Mouse (Mus musculus) right cerebral cortex, adult 2 months (tissue): ENCODE measurements around the gene Snx4.
A peak's percentile ranks its signal among the peaks of the same experiment; 100 is the strongest.

ENCODE experiments used
- DNase-seq, 2 experiments: peaks; one replicate each; pipeline ENCODE4 v3.0.0; 2021 to 2022; ENCODE audit warnings: low spot score in 2 of 2

Snx4 gene

DNA sequence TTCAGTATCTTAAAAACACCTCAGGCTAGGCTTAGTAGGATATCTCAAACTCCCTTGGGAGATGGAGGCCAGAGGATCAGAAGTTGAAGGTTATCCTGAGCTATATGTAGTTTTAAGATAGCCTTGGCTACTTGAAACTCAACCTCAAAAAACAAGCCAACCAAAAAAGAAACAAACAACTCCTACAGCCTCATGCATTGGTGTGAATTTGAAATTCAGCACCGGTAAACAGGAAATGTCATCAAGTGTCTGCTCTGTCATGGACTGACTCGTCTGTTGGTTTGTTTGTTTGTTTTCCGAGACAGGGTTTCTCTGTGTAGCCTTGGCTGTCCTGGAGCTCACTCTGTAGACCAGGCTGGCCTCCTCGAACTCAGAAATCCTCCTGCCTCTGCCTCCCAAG lies 20.6 kb downstream of the Snx4 start:
- DNase-seq: no peak

DNA sequence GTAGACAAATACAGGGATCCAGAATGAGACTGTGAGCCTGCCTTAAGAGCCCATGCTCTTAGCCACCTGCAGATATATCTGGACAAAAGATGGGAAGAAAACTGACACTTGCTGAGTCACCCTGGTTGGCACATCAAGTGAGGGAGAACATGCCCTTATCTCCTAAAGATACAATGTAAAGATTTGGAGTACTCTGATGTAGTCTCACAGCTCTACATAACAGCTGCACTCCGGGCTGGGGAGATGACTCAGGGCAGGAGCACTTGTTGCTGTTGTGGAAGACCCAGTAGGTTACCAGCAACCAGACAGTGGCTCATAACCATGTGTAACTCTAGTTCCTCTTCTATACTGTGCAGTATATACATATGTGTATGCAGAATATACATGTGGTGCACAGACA lies 31.8 kb downstream of the Snx4 start:
- no peak for DNase-seq

DNA sequence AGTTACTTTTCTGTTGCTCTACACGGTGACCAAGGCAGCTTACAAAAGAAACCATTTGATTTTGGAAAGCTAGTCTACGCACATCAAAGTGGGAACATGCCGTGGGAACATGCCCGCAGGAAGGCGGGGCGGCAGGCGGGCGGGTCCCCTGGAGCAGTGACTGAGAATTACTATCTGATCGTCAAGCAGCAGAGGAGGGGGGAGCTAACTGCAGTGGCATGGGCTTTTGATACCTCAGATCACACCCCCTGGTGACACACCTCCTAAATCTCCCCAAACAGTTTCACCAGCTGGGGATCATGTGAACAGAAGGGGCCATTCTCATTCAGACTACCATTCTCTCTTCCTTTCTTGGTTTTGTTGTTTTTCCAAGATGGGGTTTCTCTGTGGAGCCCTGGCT lies 37.3 kb downstream of the Snx4 start:
- no peak for DNase-seq

DNA sequence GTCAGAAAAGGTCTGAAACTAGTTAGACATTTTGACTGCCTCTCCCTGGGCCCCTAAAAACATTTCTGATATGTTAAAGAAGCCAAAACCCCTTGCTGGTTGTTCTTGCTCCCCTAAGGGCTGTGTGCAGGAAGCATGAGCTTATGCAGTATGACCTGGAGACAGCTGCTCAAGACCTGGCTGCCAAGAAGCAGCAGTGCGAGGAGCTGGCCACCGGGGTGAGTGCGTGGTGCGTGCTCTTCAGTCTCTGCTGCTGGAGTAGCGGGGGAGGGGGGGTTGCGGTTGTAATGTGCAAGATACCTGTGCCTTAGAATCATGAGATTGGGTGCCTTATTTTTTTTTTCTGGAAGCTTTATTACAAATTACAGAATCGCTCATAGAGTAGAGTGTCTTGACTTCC lies 38.7 kb downstream of the Snx4 start:
- no peak for DNase-seq

GRCm38 (mm10) chr16:33292241-33292640 lies 41.0 kb downstream of the Snx4 start:
- DNase-seq: no peak

DNA sequence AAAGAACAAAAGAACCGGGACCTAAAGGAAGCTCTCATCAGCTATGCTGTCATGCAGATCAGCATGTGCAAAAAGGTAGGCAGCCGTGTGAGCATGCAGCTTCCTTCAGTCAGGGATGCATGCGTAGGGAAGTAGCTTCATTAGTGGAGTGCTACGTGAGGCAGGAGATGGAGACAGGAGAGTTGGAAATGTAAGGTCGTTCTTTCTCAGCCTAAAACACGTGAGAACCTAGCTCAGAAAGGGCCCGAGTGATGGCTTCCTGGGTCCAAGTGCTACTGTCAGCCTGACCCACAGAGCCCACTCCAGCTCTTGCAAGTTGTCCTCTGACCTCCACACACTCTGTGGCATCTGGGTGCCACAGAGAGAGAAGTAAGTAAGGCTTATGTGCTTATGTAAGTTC lies 43.4 kb downstream of the Snx4 start:
- DNase-seq: no peak

DNA sequence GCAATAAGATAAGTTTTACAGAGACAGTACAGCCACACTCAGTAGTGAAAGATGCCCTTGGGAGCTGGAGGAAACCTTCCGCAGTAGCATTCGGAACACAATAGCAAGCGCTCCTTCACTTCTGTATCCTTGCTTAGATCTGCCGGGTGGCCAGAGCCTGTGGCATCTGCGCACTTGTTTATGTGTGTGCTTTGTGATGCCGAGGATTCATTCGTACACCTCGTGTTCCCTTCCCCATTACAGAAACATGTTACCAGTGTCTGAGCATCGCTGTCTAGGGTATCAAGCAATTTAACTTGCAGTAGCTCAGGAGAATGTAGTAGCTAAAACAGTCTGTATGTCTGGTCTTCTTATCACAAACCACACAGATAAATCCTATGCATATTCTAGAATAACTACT lies 44.1 kb downstream of the Snx4 start:
- DNase-seq: no peak

- DNase-seq: no peak
Measured at GRCm38 (mm10) chr16:33297493-33297892, 46.3 kb downstream of the Snx4 start.

DNA sequence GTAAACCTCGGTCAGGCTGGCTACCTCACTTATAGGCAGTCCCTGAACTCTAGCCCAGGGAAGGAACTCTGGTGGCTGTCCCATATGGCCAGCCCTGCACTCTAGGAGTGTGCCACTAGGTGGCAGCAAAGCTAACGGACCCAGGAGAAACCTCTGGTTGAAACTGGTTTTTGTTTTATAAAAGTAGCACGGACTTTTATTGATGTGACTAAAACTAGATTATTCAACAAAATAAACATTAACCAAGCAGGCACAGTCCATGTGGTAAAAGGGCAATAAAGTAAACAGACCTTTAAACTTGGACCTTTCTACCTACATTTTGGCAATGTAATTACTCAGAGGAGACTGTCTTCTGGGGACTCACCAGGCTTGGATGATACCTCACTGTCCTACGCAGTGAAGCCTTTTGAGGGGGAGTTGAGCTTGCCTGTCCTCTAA lies 55.4 kb downstream of the Snx4 start:
- DNase-seq: peak; percentile 80 to 84

- DNase-seq: no peak
Measured at GRCm38 (mm10) chr16:33307761-33308160, 56.5 kb downstream of the Snx4 start.

DNA sequence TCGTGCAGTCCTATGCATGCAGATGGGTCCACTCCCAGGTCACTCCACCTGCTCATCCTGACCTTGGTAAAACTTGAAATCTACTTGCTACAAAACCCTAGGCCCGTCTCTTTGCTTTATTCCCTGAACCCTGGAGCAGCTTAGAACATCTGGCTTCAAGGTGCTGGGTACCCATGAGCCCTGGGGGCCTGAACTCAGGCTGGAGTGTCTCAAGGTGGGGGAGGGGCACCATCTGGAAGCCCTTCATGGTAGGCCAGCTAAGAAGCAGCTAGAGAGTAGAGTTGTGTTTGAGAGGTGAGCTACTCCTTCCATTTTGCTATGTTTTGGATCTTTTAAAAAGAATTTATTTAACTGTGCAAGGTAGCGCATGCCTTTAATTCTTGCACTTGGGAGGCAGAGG lies 57.8 kb downstream of the Snx4 start:
- no peak for DNase-seq

- DNase-seq: no peak
Measured at GRCm38 (mm10) chr16:33315611-33316010, 64.4 kb downstream of the Snx4 start.

DNA sequence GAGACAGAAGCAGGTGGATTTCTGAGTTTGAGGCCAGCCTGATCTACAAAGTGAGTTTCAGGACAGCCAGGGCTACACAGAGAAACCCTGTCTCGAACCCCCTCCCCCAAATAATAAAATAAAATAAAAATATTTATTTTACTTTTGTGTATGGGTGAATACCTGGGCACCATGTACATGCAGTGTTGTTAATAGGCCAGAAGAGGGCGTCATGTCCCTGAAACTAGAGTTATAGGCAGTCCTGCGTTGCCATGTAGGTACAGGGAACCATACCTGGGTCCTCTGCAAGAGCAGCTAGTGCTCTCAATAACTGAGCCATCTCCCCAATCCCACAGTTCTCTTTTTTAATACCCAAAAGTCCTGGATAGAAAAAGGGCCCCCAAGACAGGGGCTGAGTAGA lies 66.4 kb downstream of the Snx4 start:
- no peak for DNase-seq

DNA sequence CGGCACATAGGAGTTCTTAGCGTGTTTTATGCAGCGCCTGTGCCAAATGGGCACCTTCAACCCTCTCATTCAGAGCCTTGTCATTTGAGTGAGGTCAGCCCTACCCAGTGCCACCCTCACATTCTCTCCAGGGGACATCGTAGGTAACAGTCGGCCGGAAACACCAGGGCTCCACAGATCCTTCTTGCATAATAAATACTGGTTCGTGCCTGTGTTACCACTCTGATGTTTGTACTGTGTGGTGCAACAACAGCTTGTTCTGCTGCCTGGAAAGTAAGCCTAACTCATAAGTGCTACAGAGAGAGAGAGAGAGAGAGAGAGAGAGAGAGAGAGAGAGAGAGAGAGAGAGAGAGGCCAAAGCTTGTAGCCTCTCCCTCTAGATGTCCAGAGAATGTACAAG lies 66.8 kb downstream of the Snx4 start:
- DNase-seq: no peak

GRCm38 (mm10) chr16:33325704-33326455 lies 74.6 kb downstream of the Snx4 start:
- DNase-seq: no peak

- DNase-seq: no peak
Measured at GRCm38 (mm10) chr16:33326589-33326988, 75.3 kb downstream of the Snx4 start.

GRCm38 (mm10) chr16:33327101-33327500 lies 75.9 kb downstream of the Snx4 start:
- no peak for DNase-seq

GRCm38 (mm10) chr16:33333015-33333414 lies 81.8 kb downstream of the Snx4 start:
- DNase-seq: no peak

DNA sequence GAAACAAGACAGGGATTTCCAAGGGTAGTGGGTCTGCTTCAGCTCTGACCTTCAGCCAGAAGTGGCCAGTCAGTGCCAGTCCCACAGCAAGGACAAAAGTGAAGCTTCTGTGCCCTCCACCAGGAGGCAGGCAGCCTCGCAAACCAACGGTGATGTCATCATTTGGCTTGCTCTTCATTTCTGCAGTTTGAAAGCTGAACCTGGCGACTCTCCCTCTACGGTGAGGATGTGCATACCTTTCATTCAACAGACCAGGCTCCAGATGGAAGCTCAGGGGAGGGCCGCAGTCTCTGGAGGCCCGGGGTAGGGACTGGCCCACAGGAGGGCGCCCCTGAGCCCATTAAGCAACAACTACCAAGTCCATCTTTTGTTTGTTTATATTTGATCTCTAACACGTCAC lies 85.9 kb downstream of the Snx4 start:
- DNase-seq: peak; percentile 67 to 74

- no peak for DNase-seq
Measured at GRCm38 (mm10) chr16:33337681-33338080, 86.4 kb downstream of the Snx4 start.

- no peak for DNase-seq
Measured at GRCm38 (mm10) chr16:33338492-33338891, 87.2 kb downstream of the Snx4 start.

DNA sequence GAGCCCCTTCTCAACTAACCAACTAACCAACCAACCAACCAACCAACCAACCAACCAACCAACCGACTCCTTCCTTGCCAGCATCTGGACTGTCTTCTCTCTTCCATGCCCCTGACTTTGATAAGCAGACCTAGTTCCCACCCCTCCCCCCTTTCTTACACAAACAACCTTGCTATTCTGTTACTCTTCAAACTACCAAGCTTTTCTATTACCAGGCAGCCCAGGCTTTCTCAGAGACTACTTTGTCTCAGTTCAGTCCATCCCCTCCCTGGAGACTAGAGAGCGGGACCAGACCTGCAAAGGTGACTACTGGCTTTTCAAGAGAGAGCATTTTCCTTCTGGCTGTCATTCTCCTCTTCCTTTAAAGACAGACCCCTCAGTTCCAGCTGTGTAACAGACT lies 88.2 kb downstream of the Snx4 start:
- no peak for DNase-seq

DNA sequence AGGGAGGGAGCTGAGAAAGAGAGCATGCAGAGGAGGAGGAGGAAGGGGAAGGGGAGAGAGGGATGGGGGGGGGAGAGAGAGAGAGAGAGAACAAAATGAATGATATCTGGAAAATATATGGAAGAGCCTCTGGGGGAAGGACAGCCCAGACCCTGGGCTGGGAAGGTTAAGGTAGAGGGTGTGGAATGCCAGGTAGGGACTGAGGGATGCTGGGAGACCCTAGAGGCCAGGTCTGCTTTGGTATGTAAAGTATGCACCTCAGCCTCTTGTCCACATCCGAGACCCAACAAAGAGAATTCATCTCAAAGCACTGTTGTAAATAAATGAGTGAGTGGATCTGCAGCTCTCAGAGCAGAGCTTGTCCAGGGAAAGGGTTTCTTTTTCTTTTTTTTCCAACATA lies 91.1 kb downstream of the Snx4 start:
- DNase-seq: no peak

- no peak for DNase-seq
Measured at GRCm38 (mm10) chr16:33343106-33343505, 91.9 kb downstream of the Snx4 start.
